Mouse (Mus musculus) kidney, postnatal 0 days (tissue): ENCODE measurements at regions not wholly inside any gene's neighbourhood (a gene's known extent, or its start where the extent isn't known, plus 50 kb on each side); places are given as distances from the start of the nearest gene placed in this dataset.

Source experiments
- ATAC-seq: fragments of 200-750 bp; cut with Nextera tagmentation; replicated peaks from 2 replicates; pipeline ENCODE4 v1.8.0; 2017; ENCODE audit warnings: low read depth, moderate number of reproducible peaks, moderate TSS enrichment, moderate library complexity; ENCODE audit not compliant: low FRiP score
- DNase-seq: peaks from one replicate; pipeline ENCODE4 v3.0.0-alpha.2; 2016; ENCODE audit warnings: low spot score
- H3K27ac ChIP-seq: fragments of 300-500 bp; sonication (generic); 2 replicates; pipeline ENCODE4 v1.5.1; 2014; ENCODE audit warnings: mild to moderate bottlenecking
- H3K27me3 ChIP-seq: fragments of 300-500 bp; sonication (generic); 2 replicates; pipeline ENCODE4 v1.6.1; 2014; ENCODE audit warnings: low read length, mixed read lengths; ENCODE audit not compliant: insufficient read depth
- H3K36me3 ChIP-seq: fragments of 300-500 bp; sonication (generic); 2 replicates; pipeline ENCODE4 v1.6.1; 2014; ENCODE audit warnings: low read length, mixed read lengths; ENCODE audit not compliant: insufficient read depth
- H3K4me1 ChIP-seq: fragments of 300-500 bp; sonication (generic); replicated peaks from 2 replicates; pipeline ENCODE4 v1.6.1; 2014; ENCODE audit warnings: antibody characterized with exemption, low read length, mixed read lengths; ENCODE audit not compliant: insufficient read depth
- H3K4me2 ChIP-seq: fragments of 300-500 bp; sonication (generic); 2 replicates; pipeline ENCODE4 v1.6.1; 2014; ENCODE audit warnings: mild to moderate bottlenecking, low read length, moderate library complexity, mixed read lengths
- H3K4me3 ChIP-seq: fragments of 300-500 bp; sonication (generic); replicated peaks from 2 replicates; pipeline ENCODE4 v1.5.1; 2014; ENCODE audit warnings: low read depth, low read length
- H3K9ac ChIP-seq: fragments of 300-500 bp; sonication (generic); 2 replicates; pipeline ENCODE4 v1.6.1; 2014; ENCODE audit warnings: low read depth, low read length
- H3K9me3 ChIP-seq: fragments of 300-500 bp; sonication (generic); replicated peaks from 2 replicates; pipeline ENCODE4 v1.6.1; 2016; ENCODE audit warnings: low read length, inconsistent platforms, mixed read lengths
- CTCF ChIP-seq: IDR thresholded peaks from 2 replicates; pipeline ENCODE4 v1.5.1; 2016; ENCODE audit warnings: antibody characterized with exemption, low read depth, mild to moderate bottlenecking, moderate library complexity
- WGBS: fragments of 180-500 bp; shearing (Covaris S2); extraction: QIAGEN DNeasy Blood & Tissue Kit; methylation state at CpG from one replicate; pipeline ENCODE4 v1.1.7; 2014; 5-methylcytosine and 5-hydroxymethylcytosine counted together

DNA sequence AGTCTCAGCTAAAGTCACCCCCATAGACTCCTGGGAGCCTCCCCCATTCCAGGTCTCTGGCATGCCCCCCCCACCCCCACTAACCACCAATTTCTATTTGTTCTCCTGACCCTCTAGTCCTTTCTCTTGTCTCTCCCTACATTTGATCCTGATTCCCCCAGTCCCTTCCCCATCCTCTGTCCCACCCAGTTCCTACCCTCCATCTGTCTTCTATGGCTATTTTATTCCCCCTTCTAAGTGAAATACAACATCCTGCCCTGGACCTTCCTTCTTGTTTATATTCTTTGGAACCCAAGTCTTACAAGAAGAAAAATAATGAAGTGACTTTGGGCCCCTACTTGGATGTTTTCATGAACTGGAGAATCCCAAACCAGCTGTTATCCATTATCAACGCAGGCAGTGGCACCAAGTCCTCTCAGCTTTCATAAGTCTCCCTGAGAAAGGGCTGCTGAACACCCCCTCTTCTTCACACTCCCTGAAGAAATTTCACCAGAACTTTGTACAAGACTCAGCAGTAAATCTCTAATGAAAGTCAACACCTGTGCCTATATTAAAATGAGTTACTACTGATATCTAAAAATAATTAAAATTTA is 108.1 kb upstream of the Ercc4 start:
- no peak for TF ChIP-seq CTCF
- Histone ChIP-seq H3K4me2 (no peak overlapping the region), H3K4me3 (no peak overlapping the region), H3K9me3 (no peaks in the 10 kb centered on the region), H3K27me3 (no peaks in the 10 kb centered on the region), H3K9ac (no peak overlapping the region), H3K36me3 (no peaks in the 10 kb centered on the region), H3K4me1 (no peaks in the 10 kb centered on the region), H3K27ac (no peak overlapping the region)
- WGBS, result 21% methylated on average over 1 of the region's 1 CpGs
- peak; percentile 79 for DNase-seq
- ATAC-seq, result no peak

- 79% methylated on average over 5 of the region's 5 CpGs for WGBS
- H3K27ac ChIP-seq, result no peak overlapping the region
- H3K9me3 ChIP-seq, result no peaks in the 10 kb centered on the region
- ATAC-seq (no peak), DNase-seq (no peak)
- H3K4me2 ChIP-seq, result no peak overlapping the region
- no peak for TF ChIP-seq CTCF
- no peaks in the 10 kb centered on the region for H3K4me1 ChIP-seq
- H3K9ac ChIP-seq, result no peak overlapping the region
- H3K36me3 ChIP-seq, result no peaks in the 10 kb centered on the region
- H3K27me3 ChIP-seq, result no peaks in the 10 kb centered on the region
- no peak overlapping the region for H3K4me3 ChIP-seq
These were observed 96.6 kb upstream of the Ercc4 start for GRCm38 (mm10) chr16:13012863-13013262.

DNA sequence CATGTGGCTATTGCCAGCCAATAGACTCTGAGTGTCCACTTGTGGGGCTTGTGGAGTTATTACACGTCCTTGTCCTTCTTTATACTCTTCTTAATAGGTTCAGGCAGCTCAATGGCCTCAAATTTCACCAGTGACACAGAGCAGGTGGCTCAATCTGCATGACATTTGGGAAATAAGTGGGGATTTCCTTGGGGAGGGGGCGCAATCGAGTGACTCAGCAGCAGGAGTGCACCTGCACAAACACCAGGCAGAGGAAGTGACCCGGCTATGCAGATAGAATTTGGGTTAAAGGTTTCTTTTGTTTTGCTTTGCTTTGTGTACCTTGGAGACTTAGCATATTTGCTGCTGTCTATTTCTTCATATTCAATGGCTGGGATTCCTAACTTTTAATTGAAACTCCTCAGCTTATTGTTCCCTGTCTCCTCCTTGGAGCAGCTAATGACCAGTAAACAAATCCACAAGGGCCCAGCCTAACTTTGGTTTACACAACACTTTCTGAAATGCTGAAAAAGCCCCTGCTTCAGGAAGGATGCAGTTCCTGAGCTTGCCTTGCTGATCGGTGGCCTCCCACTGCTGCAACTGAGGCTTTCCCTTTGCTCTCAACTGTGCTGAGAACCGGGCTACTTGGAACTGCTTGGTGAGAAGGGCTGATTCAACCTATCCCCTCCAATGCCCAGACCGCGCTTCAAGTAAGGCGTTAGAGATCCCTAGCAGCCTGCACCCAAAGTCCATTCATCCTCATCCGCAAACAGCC is 95.4 kb upstream of the Ercc4 start:
- DNase-seq, result peak; percentile 25
- H3K4me2 ChIP-seq, result no peak overlapping the region
- no peaks in the 10 kb centered on the region for H3K4me1 ChIP-seq
- no peak overlapping the region for H3K27ac ChIP-seq
- TF ChIP-seq CTCF, result no peak
- H3K4me3 ChIP-seq, result no peak overlapping the region
- no peaks in the 10 kb centered on the region for H3K27me3 ChIP-seq
- no peak for ATAC-seq
- no peak overlapping the region for H3K9ac ChIP-seq
- 35% methylated on average over 10 of the region's 10 CpGs for WGBS
- H3K36me3 ChIP-seq, result no peaks in the 10 kb centered on the region
- no peaks in the 10 kb centered on the region for H3K9me3 ChIP-seq

GRCm38 (mm10) chr16:13022875-13023274 is 86.6 kb upstream of the Ercc4 start:
- 52% methylated on average over 4 of the region's 4 CpGs for WGBS
- DNase-seq (no peak), ATAC-seq (no peak)
- Histone ChIP-seq H3K27ac (no peak overlapping the region), H3K36me3 (no peaks in the 10 kb centered on the region), H3K4me3 (no peak overlapping the region), H3K27me3 (no peaks in the 10 kb centered on the region), H3K4me1 (no peaks in the 10 kb centered on the region), H3K9ac (no peak overlapping the region), H3K4me2 (no peak overlapping the region), H3K9me3 (no peaks in the 10 kb centered on the region)
- peak; percentile 63 for TF ChIP-seq CTCF

GRCm38 (mm10) chr16:13025393-13025792 is 84.1 kb upstream of the Ercc4 start:
- Histone ChIP-seq H3K27ac (no peak overlapping the region), H3K9ac (no peak overlapping the region), H3K36me3 (no peaks in the 10 kb centered on the region), H3K4me1 (0 out of 2 replicates have a peak, but pooled peaks cover 5% of the 10 kb centered on the region), H3K9me3 (no peaks in the 10 kb centered on the region), H3K27me3 (no peaks in the 10 kb centered on the region), H3K4me2 (no peak overlapping the region), H3K4me3 (no peak overlapping the region)
- TF ChIP-seq CTCF, result peak; percentile 72
- DNase-seq, result peak; percentile 54
- WGBS, result 36% methylated on average over 3 of the region's 3 CpGs
- no peak for ATAC-seq

DNA sequence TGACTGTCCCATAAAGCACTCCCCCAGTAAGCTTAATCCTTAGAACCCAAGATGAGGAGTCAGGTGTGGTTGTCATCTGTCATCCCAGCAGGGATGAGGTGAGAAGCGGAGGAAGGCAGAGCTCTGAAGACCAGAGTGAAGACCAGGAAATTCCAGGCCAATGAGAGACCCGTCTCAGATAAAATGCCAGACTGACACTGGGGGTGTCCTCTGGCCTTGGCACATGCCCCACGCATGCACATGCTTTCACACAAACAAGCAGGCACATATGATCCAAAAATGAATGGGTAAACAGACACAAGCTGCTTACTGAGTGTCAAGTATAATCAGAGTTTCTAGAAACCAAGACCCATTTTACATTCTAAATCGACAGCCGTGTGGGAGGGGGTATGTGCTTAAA is 75.3 kb upstream of the Ercc4 start:
- Histone ChIP-seq H3K27me3 (no peaks in the 10 kb centered on the region), H3K4me1 (0 out of 2 replicates have a peak, but pooled peaks cover 3% of the 10 kb centered on the region), H3K4me2 (no peak overlapping the region), H3K27ac (no peak overlapping the region), H3K9ac (no peak overlapping the region), H3K36me3 (no peaks in the 10 kb centered on the region), H3K9me3 (no peaks in the 10 kb centered on the region), H3K4me3 (no peak overlapping the region)
- TF ChIP-seq CTCF, result no peak
- WGBS, result 74% methylated on average over 5 of the region's 5 CpGs
- DNase-seq (no peak), ATAC-seq (no peak)

DNA sequence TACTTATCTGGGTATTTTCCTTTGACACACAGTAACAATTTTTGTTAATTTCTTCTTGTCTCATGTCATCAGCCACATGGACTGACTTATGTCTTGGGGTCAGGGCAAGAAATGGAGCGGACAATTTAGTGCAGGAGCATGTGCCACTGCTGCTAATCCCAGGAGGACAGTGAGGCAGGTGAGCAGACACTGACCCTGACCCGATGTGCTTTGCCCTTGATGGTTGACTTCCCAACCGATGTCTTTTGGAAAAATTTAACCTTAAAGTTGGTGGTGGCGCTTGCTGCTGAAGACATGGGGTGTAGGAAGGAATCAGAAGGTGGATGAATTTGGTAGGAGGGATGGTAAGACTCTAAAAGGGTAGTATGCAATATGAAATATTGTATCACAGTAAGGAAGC is 72.9 kb upstream of the Ercc4 start:
- Histone ChIP-seq H3K4me1 (peaks cover 2% of the 10 kb centered on the region; the same call in 1 of the 2 replicates), H3K4me2 (no peak overlapping the region), H3K27me3 (no peaks in the 10 kb centered on the region), H3K27ac (no peak overlapping the region), H3K9me3 (no peaks in the 10 kb centered on the region), H3K9ac (no peak overlapping the region), H3K36me3 (no peaks in the 10 kb centered on the region), H3K4me3 (no peak overlapping the region)
- 84% methylated on average over 4 of the region's 4 CpGs for WGBS
- no peak for DNase-seq
- no peak for ATAC-seq
- TF ChIP-seq CTCF, result no peak
